Mouse (Mus musculus) heart, embryonic 13.5 days (tissue): ENCODE measurements around the gene Astn1. TPM values are rescaled to one million over a fixed set of nuclear protein-coding genes. Genes with fewer than 3 reads are reported as not detected.

Source experiments
- ATAC-seq: fragments of 200-750 bp; cut with Nextera tagmentation; 2 replicates; pipeline ENCODE4 v1.8.0; 2017; ENCODE audit warnings: moderate TSS enrichment; ENCODE audit not compliant: insufficient number of reproducible peaks, low FRiP score, low TSS enrichment; ENCODE audit errors: extremely low read depth
- H3K27ac ChIP-seq: fragments of 300-500 bp; sonication (generic); replicated peaks from 2 replicates; pipeline ENCODE4 v1.5.1; 2015; ENCODE audit warnings: moderate library complexity, mild to moderate bottlenecking, inconsistent platforms
- H3K27me3 ChIP-seq: fragments of 300-500 bp; sonication (generic); replicated peaks from 2 replicates; pipeline ENCODE4 v1.6.1; 2015; ENCODE audit warnings: mild to moderate bottlenecking, inconsistent platforms
- H3K36me3 ChIP-seq: fragments of 300-500 bp; sonication (generic); 2 replicates; pipeline ENCODE4 v1.6.1; 2015; ENCODE audit warnings: mild to moderate bottlenecking, inconsistent platforms
- H3K4me1 ChIP-seq: fragments of 300-500 bp; sonication (generic); 2 replicates; pipeline ENCODE4 v1.6.1; 2015; ENCODE audit warnings: inconsistent platforms
- H3K4me2 ChIP-seq: fragments of 300-500 bp; sonication (generic); 2 replicates; pipeline ENCODE4 v1.6.1; 2015; ENCODE audit warnings: inconsistent platforms, mild to moderate bottlenecking, moderate library complexity
- H3K4me3 ChIP-seq: fragments of 300-500 bp; sonication (generic); 2 replicates; pipeline ENCODE4 v1.5.1; 2015; ENCODE audit warnings: moderate library complexity, mild to moderate bottlenecking, inconsistent platforms
- H3K9ac ChIP-seq: fragments of 300-500 bp; sonication (generic); 2 replicates; pipeline ENCODE4 v1.6.1; 2015; ENCODE audit warnings: inconsistent platforms, mild to moderate bottlenecking, moderate library complexity
- H3K9me3 ChIP-seq: fragments of 300-500 bp; sonication (generic); 2 replicates; pipeline ENCODE4 v1.6.1; 2016; ENCODE audit warnings: inconsistent platforms
- WGBS: fragments of 180-500 bp; shearing (Covaris S2); methylation state at CpG from one replicate; pipeline ENCODE4 v1.1.7; 2015; ENCODE audit warnings: mixed read lengths; 5-methylcytosine and 5-hydroxymethylcytosine counted together
- polyA plus RNA-seq: library from polyadenylated mRNA; unstranded; fragments of >200 nt; fragmentation: Nextera tagmentation; extraction: Ambion mirVana; gene quantifications from 2 replicates; pipeline ENCODE4 v1.2.1, GENCODE M21; 2015

Astn1 gene
- 1.0 and 1.3 TPM in 2 replicates for polyA plus RNA-seq

DNA sequence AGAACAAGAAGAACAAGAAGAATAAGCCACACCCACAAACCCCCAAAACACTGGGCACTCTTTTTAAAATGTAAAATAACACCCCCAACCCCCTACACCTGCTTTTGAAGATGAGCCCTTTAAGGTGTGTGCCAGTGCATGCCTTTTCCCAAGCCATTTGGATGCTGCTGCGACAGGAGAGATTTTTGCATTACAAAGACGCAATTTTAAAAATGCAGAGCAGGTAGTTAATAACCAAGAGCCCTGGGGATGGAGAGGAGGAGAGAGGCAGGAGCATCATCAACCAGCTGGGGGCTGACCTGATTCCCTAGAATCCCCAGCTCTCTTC lies at the start of gene Astn1:
Gene Astn1 (plus strand): TSS at position 310 of the 328 bp plus-strand sequence.
- WGBS, result 0% methylated on average over 2 of the region's 2 CpGs
- peak within 1 kb of the TSS; percentile 53 for H3K4me3 ChIP-seq
- H3K27ac ChIP-seq, result no peak within 1 kb of the TSS
- no peaks in the 10 kb centered on the region for H3K36me3 ChIP-seq
- peak within 1 kb of the TSS; percentile 66 for H3K9ac ChIP-seq
- peaks cover 11% of the 10 kb centered on the region for H3K4me1 ChIP-seq
- peak within 1 kb of the TSS; percentile 73 for H3K4me2 ChIP-seq
- no peak for ATAC-seq
- peaks cover 60% of the 10 kb centered on the region for H3K27me3 ChIP-seq
- no peaks in the 10 kb centered on the region for H3K9me3 ChIP-seq

DNA sequence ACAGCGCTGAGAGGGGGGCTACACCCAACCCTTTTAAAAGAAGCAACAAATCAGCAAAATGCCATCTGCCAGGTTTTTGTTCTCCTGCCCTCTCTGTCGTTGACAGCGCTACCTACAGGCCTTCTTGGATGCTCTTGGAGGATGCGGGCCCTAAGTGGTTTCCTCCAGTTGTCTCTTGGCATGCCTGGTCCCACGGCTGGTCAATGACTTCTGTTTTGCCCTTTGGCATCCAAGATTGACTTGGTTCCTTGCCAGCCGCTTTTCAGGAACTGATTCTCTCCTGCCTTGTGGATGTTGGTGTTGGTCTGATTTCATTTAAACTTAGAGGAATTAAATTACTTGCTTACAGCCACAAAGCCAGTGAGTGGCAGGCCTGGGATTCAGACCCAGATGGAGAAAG lies 38.7 kb upstream of the Astn1 start:
- H3K27me3 ChIP-seq, result no peaks in the 10 kb centered on the region; the same call in 1 of the 2 replicates
- no peaks in the 10 kb centered on the region for H3K9me3 ChIP-seq
- no peak overlapping the region for H3K9ac ChIP-seq
- 78% methylated on average over 6 of the region's 6 CpGs for WGBS
- ATAC-seq, result no peak
- no peak overlapping the region for H3K4me3 ChIP-seq
- no peak overlapping the region for H3K4me2 ChIP-seq
- no peaks in the 10 kb centered on the region for H3K36me3 ChIP-seq
- H3K27ac ChIP-seq, result no peak overlapping the region
- H3K4me1 ChIP-seq, result no peaks in the 10 kb centered on the region

DNA sequence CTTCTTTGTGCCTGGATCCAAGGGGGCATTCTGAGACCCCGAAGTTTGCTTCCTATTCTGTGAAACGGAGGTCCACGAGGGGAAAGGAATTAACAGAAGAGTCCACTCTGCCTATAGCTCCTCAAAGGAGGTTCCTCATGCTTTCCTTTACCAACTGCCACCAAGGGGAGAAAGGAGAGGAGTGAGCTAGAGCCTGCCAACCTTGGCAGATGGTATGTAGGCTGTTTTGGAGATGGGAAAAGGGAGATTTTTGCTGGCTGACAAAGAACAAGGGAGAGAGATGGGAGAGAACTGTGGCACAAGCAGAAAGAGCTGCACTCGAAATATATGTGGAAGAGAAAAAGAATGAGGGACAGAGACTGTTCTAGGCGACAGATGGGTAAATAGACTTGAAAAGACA lies 33.9 kb upstream of the Astn1 start:
- H3K4me3 ChIP-seq, result no peak overlapping the region
- no peak overlapping the region for H3K27ac ChIP-seq

DNA sequence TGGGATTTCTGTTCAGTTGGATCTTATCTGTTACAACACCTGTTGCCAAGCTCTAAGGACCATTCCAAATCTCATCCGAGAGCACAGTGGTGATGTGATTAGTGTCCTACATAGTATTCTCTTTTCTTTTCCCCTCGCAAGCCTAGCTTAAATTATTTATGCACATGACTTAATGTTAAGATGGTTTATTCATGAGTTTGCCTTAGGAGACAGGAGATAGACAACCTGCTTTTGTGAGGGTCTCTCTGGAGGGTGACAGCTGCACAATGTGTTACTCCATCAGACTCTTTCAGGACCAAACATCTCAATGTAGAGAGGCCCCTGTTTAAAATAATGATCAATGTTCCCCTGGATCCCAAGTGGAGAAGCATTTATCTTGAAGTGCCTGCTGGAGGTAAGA lies 33.2 kb upstream of the Astn1 start:
- Histone ChIP-seq H3K4me1 (no peaks in the 10 kb centered on the region), H3K4me2 (no peak overlapping the region), H3K9ac (no peak overlapping the region), H3K27ac (no peak overlapping the region), H3K27me3 (no peaks in the 10 kb centered on the region), H3K4me3 (no peak overlapping the region), H3K36me3 (no peaks in the 10 kb centered on the region), H3K9me3 (no peaks in the 10 kb centered on the region)
- 67% methylated on average over 2 of the region's 2 CpGs for WGBS
- no peak for ATAC-seq

More for the DNA sequence above, 33.9 kb upstream of the Astn1 start:
- no peak for ATAC-seq
- H3K4me2 ChIP-seq, result no peak overlapping the region
- no peaks in the 10 kb centered on the region for H3K36me3 ChIP-seq
- no peak overlapping the region for H3K9ac ChIP-seq
- no peaks in the 10 kb centered on the region for H3K27me3 ChIP-seq
- H3K4me1 ChIP-seq, result no peaks in the 10 kb centered on the region
- no peaks in the 10 kb centered on the region for H3K9me3 ChIP-seq
- 60% methylated on average over 5 of the region's 5 CpGs for WGBS

- Histone ChIP-seq H3K4me3 (no peak overlapping the region), H3K4me2 (no peak overlapping the region), H3K27me3 (0 out of 2 replicates have a peak, but pooled peaks cover 5% of the 10 kb centered on the region), H3K9me3 (no peaks in the 10 kb centered on the region), H3K36me3 (no peaks in the 10 kb centered on the region), H3K9ac (no peak overlapping the region), H3K27ac (no peak overlapping the region), H3K4me1 (no peaks in the 10 kb centered on the region)
- 52% methylated on average over 6 of the region's 6 CpGs for WGBS
- ATAC-seq, result no peak
Measured at GRCm38 (mm10) chr1:158343243-158343714, 18.8 kb upstream of the Astn1 start.

GRCm38 (mm10) chr1:158353656-158354371 lies 8.3 kb upstream of the Astn1 start:
- Histone ChIP-seq H3K4me2 (no peak overlapping the region), H3K27ac (no peak overlapping the region), H3K4me1 (peaks cover 10% of the 10 kb centered on the region; the same call in 1 of the 2 replicates), H3K36me3 (no peaks in the 10 kb centered on the region), H3K9me3 (no peaks in the 10 kb centered on the region), H3K27me3 (peaks cover 69% of the 10 kb centered on the region), H3K4me3 (no peak overlapping the region), H3K9ac (no peak overlapping the region)
- WGBS, result 55% methylated on average over 5 of the region's 5 CpGs
- ATAC-seq, result no peak

DNA sequence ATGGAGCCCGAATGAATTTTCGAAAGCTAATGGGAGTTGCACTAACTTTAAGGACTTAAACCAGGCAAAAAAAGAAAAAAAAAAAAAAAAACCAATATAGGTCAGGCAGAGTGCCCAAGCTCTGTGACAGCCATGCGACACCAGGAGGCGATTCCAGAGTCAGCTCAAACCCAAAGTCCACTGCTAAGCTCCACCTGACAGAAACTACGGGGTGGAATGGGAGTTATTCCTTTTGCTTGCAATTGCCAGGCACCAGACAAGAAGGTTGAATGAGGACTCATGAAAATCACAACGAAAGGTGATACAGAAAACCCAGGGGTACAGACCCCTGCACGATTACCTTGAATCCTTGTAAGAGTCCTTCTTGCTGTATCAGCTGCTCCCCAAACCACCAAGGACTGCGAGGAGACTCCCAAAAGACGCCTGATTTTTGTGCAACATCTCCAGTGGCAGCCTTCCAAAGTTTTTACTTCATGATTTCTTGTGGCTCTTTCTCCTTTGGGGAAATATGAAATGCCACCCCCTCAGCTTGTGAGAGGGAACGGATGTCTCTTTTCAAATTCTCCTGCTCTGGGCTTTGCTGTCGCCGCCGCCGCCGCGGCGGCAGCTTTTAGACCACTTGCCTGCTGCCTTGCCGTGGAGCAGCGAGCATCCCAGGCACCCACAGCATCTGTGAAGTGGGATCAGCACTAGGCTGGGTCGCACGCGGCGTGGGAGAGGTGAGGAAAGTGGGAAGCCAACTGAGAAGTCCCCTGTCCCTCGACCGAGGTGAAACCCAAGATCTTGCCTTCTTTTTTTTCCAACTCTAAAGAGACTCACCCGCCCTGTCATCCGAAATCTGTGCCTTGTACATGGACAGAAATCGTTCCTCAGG lies 6.7 kb upstream of the Astn1 start:
- peaks cover 81% of the 10 kb centered on the region for H3K27me3 ChIP-seq
- WGBS, result 10% methylated on average over 28 of the region's 28 CpGs
- no peaks in the 10 kb centered on the region for H3K9me3 ChIP-seq
- ATAC-seq, result no peak
- peak overlapping the region; percentile 54 for H3K9ac ChIP-seq
- H3K27ac ChIP-seq, result no peak overlapping the region
- peak overlapping the region; percentile 63 for H3K4me3 ChIP-seq
- peak overlapping the region; percentile 77 for H3K4me2 ChIP-seq
- H3K36me3 ChIP-seq, result no peaks in the 10 kb centered on the region
- peaks cover 10% of the 10 kb centered on the region; the same call in 1 of the 2 replicates for H3K4me1 ChIP-seq

- Histone ChIP-seq H3K4me1 (peaks cover 10% of the 10 kb centered on the region; the same call in 1 of the 2 replicates), H3K4me3 (peak within 1 kb of the TSS; percentile 63), H3K27ac (no peak within 1 kb of the TSS), H3K36me3 (no peaks in the 10 kb centered on the region), H3K9me3 (no peaks in the 10 kb centered on the region), H3K9ac (peak within 1 kb of the TSS; percentile 54), H3K27me3 (peaks cover 86% of the 10 kb centered on the region), H3K4me2 (peak within 1 kb of the TSS; percentile 77)
- WGBS, result under 1% methylated on average over 30 of the region's 30 CpGs
- peak; percentile 70; the same call in 1 of the 2 replicates for ATAC-seq
Measured at GRCm38 (mm10) chr1:158356051-158356461, 6.0 kb upstream of the Astn1 start, which contains the start of gene Brinp2. Gene Brinp2, minus strand, starts transcription at chr1:158356326.

DNA sequence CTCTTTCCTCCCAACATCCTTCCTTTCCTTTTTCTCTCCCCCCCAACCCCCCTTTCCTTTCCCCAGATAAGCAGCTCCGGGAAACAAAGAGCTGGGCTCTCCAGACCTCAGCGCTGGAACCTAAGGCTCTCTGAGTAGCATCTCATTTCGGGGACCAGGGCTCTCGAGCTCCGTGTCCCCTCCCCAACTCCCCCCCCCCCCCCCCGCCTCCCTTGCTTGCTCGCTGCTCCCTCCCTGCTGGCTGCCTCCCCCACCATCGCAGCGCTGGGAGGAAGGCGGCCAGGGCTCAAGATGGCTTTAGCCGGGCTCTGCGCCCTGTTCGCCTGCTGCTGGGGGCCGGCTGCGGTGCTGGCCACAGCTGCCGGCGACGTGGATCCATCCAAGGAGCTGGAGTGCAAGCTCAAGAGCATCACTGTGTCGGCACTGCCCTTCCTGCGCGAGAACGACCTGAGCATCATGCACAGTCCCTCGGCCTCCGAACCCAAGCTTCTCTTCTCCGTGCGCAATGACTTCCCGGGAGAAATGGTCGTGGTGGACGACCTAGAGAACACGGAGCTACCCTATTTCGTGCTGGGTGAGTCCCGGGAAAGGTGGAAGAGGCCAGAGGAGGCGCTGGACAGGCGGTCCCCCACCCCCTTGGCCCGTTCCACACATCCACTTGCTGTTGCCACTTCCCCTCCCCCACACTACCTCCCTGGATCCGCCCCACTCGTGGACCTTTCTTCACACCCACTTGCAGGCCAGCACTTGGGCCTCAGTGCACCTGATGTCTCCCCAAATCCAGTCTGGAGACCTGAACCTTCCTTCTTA lies 424 bp downstream of the Astn1 start:
- H3K36me3 ChIP-seq, result no peaks in the 10 kb centered on the region
- peaks cover 54% of the 10 kb centered on the region for H3K27me3 ChIP-seq
- peak overlapping the region; percentile 73 for H3K4me2 ChIP-seq
- H3K9me3 ChIP-seq, result no peaks in the 10 kb centered on the region
- H3K27ac ChIP-seq, result no peak overlapping the region
- peaks cover 11% of the 10 kb centered on the region for H3K4me1 ChIP-seq
- peak overlapping the region; percentile 53 for H3K4me3 ChIP-seq
- WGBS, result under 1% methylated on average over 33 of the region's 37 CpGs
- 0 out of 2 replicates have a peak, but pooled peaks have one; percentile 14 for ATAC-seq
- H3K9ac ChIP-seq, result peak overlapping the region; percentile 66

GRCm38 (mm10) chr1:158364461-158364860 lies 2.4 kb downstream of the Astn1 start:
- peaks cover 11% of the 10 kb centered on the region for H3K4me1 ChIP-seq
- H3K9ac ChIP-seq, result no peak overlapping the region
- no peak overlapping the region for H3K4me3 ChIP-seq
- peaks cover 43% of the 10 kb centered on the region for H3K27me3 ChIP-seq
- no peak overlapping the region for H3K27ac ChIP-seq
- ATAC-seq, result no peak
- 54% methylated on average over 1 of the region's 1 CpGs for WGBS
- H3K36me3 ChIP-seq, result no peaks in the 10 kb centered on the region
- no peaks in the 10 kb centered on the region for H3K9me3 ChIP-seq
- H3K4me2 ChIP-seq, result no peak overlapping the region

DNA sequence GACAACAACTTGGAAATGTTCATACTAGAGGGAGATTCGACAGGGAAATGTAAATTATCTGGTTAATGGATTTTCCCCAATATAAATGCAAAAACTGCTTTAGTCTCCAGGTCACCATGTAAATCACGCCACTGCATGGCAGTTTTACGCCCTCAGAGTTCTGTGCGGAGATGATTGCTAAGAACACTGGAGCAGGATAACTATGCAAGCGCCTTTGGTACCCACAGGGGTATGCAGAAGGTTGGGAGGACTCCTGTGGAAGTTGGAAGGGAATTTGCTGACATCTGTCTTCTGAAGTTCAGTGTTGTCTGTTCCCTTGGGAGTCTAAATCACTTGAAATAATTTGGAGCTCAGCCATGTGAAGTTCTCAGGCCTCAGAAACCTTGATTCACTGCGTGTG lies 20.2 kb downstream of the Astn1 start:
- Histone ChIP-seq H3K4me1 (no peaks in the 10 kb centered on the region), H3K4me3 (no peak overlapping the region), H3K4me2 (no peak overlapping the region), H3K36me3 (no peaks in the 10 kb centered on the region), H3K9me3 (no peaks in the 10 kb centered on the region), H3K27ac (no peak overlapping the region), H3K27me3 (no peaks in the 10 kb centered on the region), H3K9ac (no peak overlapping the region)
- ATAC-seq, result no peak
- 72% methylated on average over 6 of the region's 6 CpGs for WGBS
